Mouse (Mus musculus): ENCODE results near the gene Chd3. TPM values are rescaled to one million over a fixed set of nuclear protein-coding genes. Genes with fewer than 3 reads are reported as not detected.
A peak's percentile ranks its signal among the peaks of the same experiment; 100 is the strongest.

Chd3 gene
- polyA plus RNA-seq (2011; ENCODE audit: insufficient read length, low read depth, missing spikeins) = 175 and 199 TPM in 2 replicates

DNA sequence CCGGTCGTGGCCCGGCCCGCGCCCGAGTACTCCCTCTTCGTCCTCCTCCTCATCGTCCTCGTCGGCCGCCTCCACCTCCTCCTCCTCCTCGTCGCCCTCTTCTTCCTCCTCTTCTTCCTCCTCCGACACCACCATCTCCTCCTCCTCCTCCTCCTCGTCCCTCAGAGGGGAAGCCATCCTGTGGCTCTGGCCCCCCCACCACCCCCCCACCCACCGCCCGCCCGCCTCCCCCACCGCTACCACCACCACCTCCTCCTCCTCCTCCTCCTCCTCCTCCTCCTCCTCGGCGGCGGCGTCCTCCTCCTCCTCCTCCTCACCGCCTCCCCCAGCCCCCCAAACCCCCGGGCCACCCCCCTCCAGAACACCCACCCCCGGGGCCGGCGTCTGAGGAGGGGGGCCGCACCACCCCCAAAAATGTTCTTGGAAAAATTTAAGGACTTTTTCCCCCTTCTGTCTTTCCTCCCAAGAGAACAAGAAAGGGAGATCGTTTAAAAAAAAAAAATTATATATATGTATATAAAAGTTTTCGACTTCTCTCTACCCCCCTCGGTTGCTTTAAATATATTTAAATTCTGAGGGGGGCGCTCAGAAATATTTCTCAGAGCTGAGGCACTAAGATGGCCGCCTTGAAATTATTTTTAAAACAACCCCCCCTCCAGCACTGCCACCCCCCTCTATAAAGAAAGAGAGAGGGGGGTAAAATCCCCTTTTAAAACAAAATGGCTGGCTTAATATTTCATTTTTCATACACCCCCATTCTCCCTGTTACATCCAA lies at the start of gene Chd3:
TSS of gene Chd3 (minus strand) at position 192 of the 775 bp plus-strand sequence.
- TF ChIP-seq POLR2A (IDR thresholded peaks at IDR 0.05; ENCODE audit: low read depth, low read length) (peak; percentile 62), CTCF (IDR thresholded peaks at IDR 0.05; ENCODE audit: borderline replicate concordance, insufficient read depth, low read length) (no peak)
- H3K4me1 ChIP-seq (ENCODE audit: control insufficient read depth, insufficient read depth, low read length) = peaks cover 16% of the 10 kb centered on the region
- peak within 1 kb of the TSS; percentile 99 for H3K27ac ChIP-seq (ENCODE audit: insufficient read depth, low read length)
- peak within 1 kb of the TSS; percentile 46 for H3K4me3 ChIP-seq (ENCODE audit: insufficient read depth, low read length)

DNA sequence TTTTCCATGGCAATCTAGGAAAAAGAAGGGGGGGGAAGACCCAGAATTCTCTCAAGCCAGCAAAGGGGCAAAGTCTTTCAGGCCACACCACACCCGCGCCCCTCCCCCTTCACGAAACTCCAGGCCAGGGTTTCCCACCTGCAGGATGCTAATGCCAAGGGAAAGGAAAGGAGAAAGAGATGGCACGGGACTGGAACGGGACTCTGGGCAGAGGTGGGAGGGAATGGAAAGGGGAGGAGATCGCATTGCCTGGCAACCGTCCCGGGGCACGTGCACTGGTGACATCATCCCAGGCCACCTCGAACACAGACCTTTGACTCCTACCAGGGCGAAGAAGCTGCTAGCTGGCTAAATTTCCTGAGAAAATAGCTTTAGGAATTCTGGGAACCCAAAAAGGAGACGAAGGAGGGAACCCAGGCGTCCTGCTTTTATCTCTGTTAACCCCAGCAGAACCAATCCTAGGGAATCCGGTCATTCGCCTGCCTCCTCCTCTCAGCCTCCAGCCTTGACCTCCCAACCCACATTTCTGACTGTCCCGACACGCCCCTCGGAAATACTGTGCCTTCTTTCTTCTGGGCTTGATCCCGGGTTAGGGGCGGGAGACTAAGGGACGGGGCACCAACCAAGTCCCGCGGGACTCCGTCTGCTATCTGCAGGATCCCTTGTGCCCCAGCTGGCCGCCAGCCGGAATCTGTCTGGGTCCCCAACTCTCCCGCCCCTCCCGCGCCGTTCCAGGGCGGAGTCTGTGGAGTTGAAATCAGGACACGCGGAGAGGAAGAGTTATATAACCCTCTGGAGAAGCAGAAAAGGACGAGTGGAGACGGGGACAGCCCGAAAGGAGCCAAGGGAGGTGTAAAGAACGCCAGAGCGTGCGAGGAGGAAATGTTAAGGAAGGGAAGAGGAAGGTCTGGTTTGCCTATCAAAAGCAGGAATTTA lies 48.5 kb upstream of the Chd3 start:
- H3K4me1 ChIP-seq (ENCODE audit: control insufficient read depth, insufficient read depth, low read length) = peaks cover 4% of the 10 kb centered on the region
- peak; percentile 95 for TF ChIP-seq POLR2A (IDR thresholded peaks at IDR 0.05; ENCODE audit: low read depth, low read length)
- no peak for TF ChIP-seq CTCF (IDR thresholded peaks at IDR 0.05; ENCODE audit: borderline replicate concordance, insufficient read depth, low read length)
- H3K27ac ChIP-seq (ENCODE audit: insufficient read depth, low read length) = peak overlapping the region; percentile 97
- H3K4me3 ChIP-seq (ENCODE audit: insufficient read depth, low read length) = peak overlapping the region; percentile 52

DNA sequence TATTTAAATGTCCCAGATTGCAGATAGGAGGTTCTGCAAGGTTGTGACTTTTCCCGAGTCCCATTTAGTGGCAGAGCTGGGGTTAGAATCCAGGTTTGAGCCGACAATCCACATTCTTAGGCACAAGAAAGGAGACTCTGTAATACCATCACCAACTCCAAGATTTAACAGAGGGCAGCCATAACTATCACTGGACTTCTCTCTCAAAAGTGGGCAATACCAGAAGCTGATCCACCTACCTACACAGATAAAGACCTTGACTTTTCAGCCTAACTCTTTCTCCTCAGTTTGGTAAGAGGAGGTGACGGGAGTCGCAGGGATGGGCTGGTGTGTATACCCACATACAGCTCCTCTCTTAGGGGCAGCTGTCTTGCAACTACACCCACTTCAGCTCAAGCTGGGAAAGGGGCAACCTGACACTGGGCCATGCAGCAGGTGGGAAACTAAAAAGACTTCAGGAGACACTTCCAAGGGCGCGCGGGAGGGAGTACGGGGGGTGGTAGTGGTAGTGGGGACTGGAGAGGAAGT lies 47.8 kb upstream of the Chd3 start:
- peaks cover 9% of the 10 kb centered on the region for H3K4me1 ChIP-seq (ENCODE audit: control insufficient read depth, insufficient read depth, low read length)
- no peak for TF ChIP-seq POLR2A (IDR thresholded peaks at IDR 0.05; ENCODE audit: low read depth, low read length)
- TF ChIP-seq CTCF (IDR thresholded peaks at IDR 0.05; ENCODE audit: borderline replicate concordance, insufficient read depth, low read length) = no peak

DNA sequence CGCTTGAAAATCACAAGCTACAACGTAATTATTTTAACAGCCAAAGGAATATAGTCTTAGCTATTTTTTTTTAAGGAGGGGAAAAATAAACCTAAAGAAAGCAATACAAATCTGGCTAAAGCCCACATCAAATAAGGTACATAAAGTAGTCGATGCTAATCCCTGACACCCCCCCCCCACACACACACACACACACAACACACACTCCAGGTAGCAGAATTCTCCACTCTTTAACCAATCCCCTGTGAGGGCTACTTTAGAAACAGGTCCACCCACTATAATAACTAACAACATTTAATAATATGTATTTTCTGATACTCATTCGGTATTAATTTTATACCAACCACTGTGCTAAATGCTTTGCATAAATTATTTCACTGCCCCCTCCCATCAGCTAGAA lies 47.3 kb upstream of the Chd3 start:
- TF ChIP-seq CTCF (IDR thresholded peaks at IDR 0.05; ENCODE audit: borderline replicate concordance, insufficient read depth, low read length) (no peak), POLR2A (IDR thresholded peaks at IDR 0.05; ENCODE audit: low read depth, low read length) (no peak)
- Histone ChIP-seq H3K4me1 (ENCODE audit: control insufficient read depth, insufficient read depth, low read length) (peaks cover 12% of the 10 kb centered on the region), H3K27ac (ENCODE audit: insufficient read depth, low read length) (peak overlapping the region; percentile 72), H3K4me3 (ENCODE audit: insufficient read depth, low read length) (0 out of 2 replicates have a peak overlapping the region, but pooled peaks have one; percentile 10)

More for the DNA sequence above, 47.8 kb upstream of the Chd3 start:
- Histone ChIP-seq H3K4me3 (ENCODE audit: insufficient read depth, low read length) (peak overlapping the region; percentile 21), H3K27ac (ENCODE audit: insufficient read depth, low read length) (peak overlapping the region; percentile 72)

DNA sequence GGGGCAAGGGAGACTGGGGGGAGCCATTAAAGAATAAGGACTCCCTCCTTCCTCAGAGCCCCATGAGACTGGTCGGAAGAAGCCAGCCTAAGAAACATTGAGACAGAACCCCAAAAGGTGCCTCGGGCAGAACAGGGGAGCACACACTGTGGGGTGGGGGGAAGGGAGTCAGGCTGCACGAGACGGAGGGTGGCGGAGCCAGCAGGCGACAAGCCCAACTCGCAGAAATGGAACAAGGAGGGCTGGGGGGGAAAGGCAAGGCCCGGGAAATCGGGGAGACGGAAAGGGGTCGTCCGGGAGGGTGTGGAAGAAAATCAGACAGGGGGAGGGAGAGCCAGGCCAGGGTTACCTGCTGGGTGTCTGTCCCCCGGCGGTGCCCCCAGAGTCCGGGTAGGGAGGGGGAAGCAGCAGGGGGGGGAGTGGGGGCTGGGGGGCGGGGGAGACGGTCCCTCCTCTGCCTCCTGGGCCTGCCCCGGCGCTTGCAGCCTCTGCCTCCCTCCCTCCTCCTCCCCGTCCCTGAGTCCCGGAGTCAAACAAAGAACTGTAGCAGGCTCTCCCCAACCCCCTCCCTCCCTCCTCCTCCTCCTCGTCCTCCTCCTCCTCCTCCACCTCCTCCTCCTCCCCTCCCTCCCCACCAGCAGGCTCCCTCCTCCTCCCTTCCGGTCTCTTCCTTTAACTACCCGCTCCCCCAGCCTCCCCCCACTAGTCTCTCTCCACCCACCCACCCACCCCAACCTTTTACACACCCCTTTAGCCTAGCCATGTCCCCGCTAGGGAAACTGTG lies 46.7 kb upstream of the Chd3 start:
- Histone ChIP-seq H3K4me3 (ENCODE audit: insufficient read depth, low read length) (peak overlapping the region; percentile 78), H3K27ac (ENCODE audit: insufficient read depth, low read length) (peak overlapping the region; percentile 96), H3K4me1 (ENCODE audit: control insufficient read depth, insufficient read depth, low read length) (peaks cover 12% of the 10 kb centered on the region)
- TF ChIP-seq POLR2A (IDR thresholded peaks at IDR 0.05; ENCODE audit: low read depth, low read length) = peak; percentile 29
- TF ChIP-seq CTCF (IDR thresholded peaks at IDR 0.05; ENCODE audit: borderline replicate concordance, insufficient read depth, low read length) = no peak

DNA sequence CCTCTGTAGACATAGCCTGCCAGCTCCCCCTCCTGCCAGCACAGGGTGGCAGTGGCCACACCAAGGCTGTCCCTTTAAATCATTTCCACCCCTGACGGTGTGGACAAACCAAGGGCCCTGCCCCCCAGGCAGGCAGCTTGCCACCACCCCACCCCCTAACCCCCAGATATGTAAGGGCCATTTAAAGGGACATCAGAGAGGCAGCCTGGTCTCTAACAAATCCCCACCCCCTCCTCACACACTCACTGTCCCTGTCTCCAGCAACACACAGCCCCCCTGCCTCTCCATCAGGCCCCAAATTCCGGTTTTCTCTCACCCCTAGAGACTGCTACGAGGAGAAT lies 46.1 kb upstream of the Chd3 start:
- Histone ChIP-seq H3K27ac (ENCODE audit: insufficient read depth, low read length) (peak overlapping the region; percentile 96), H3K4me3 (ENCODE audit: insufficient read depth, low read length) (peak overlapping the region; percentile 78), H3K4me1 (ENCODE audit: control insufficient read depth, insufficient read depth, low read length) (peaks cover 12% of the 10 kb centered on the region)
- TF ChIP-seq CTCF (IDR thresholded peaks at IDR 0.05; ENCODE audit: borderline replicate concordance, insufficient read depth, low read length) = no peak
- TF ChIP-seq POLR2A (IDR thresholded peaks at IDR 0.05; ENCODE audit: low read depth, low read length) = no peak; the same call in 1 of the 2 replicates

DNA sequence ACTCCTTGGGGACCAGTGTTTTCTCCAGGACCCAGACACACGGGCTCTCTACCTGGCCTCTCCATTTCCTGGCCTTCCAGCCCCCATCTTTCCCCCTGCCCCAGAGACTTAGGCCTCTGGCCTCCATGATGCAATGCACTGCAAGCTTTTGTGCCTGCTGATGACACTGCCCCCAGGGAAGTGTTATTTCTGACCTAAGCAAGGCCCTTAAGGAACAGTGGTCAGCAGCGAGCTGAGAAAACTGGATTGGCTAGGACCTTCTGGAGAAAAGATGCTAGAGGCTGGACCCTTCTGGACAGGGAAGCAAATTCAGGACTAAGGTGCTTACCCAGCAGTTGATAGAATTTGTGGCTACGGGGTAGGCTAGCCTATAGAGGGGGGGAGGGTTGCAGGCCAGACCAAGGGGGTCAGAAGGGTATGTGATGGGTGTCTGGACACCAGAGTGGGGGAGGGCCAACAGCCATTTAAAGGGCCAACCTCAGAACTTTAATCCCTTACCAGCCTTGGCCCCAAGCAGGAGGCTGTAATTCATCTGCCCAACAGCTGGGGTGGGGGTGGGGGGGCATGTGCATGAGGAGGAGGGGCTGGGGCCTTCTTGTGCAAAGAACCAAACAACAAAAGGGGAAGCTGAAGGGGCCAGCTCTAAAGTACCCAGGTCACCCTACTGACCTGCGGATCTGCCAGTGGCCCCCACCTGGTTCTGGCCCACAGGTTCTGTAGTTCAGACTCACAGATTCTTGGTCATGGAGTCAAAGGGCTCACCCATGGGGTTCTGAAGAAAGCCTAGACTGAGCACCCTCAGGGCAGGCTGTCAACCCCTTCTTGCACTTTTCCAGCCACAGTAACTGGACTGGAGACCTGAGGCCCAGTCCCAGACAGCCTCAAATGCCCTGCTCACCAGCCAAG lies 45.5 kb upstream of the Chd3 start:
- Histone ChIP-seq H3K4me3 (ENCODE audit: insufficient read depth, low read length) (peak overlapping the region; percentile 78), H3K27ac (ENCODE audit: insufficient read depth, low read length) (peak overlapping the region; percentile 84), H3K4me1 (ENCODE audit: control insufficient read depth, insufficient read depth, low read length) (peaks cover 12% of the 10 kb centered on the region)
- TF ChIP-seq CTCF (IDR thresholded peaks at IDR 0.05; ENCODE audit: borderline replicate concordance, insufficient read depth, low read length) (no peak), POLR2A (IDR thresholded peaks at IDR 0.05; ENCODE audit: low read depth, low read length) (peak; percentile 43)

Measured in embryonic fibroblast, embryonic 13.5 days (primary cell).